Mouse (Mus musculus) mouse embryonic stem cell (cell line): ENCODE measurements around the gene Zc3h4.

Experiments used
- in situ Hi-C, 2 experiments: fragments of 300-500 bp; cut with MboI; formaldehyde crosslinking; loops; 1 replicate in 1 of 2; 3 replicates in 1 of 2; pipeline ENCODE4 v1.14.3; 2019 to 2020; ENCODE audit warnings: low sequenced_read_pairs in 2 of 2, low pct_unique_long_range_greater_than_20kb in 1 of 2, mixed read lengths in 1 of 2; ENCODE audit not compliant: unreplicated experiment in 1 of 2

Zc3h4 gene

DNA sequence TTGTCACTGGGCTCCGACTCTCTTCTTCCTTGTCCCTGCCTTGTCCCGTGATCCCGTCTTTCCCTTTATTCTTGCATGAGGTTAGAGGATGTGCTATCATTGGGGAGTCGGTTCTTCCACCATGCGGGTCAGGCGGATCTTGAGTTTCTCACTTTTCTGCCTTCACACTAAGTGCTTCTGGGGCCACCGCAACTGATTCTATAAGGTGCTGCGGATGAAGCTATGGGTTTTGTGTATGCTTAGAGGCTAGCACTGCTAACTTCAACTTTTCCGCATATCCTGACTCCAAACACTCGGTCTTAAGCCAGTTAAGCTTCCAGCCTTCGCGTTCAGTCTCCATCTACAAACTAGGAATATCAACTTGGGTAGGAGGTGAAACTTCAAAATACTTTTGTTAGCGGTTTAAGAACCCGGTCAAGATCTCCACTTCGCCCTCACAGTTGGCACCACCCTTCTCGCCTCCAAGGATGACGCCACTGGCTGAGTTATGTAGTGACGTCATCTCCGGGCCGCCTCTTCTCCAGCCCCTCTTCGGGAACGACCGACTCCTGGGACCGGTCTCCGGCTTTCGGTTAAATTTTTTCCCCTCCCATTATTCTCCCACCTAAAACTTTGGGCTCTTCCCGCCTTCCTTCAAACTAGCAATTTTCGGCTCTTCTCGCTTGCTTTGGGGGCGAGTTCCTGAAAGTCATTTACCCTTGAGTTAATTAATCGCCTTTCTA, 1.5 kb upstream of the Zc3h4 start:
- in situ Hi-C loops: no loop called here

DNA sequence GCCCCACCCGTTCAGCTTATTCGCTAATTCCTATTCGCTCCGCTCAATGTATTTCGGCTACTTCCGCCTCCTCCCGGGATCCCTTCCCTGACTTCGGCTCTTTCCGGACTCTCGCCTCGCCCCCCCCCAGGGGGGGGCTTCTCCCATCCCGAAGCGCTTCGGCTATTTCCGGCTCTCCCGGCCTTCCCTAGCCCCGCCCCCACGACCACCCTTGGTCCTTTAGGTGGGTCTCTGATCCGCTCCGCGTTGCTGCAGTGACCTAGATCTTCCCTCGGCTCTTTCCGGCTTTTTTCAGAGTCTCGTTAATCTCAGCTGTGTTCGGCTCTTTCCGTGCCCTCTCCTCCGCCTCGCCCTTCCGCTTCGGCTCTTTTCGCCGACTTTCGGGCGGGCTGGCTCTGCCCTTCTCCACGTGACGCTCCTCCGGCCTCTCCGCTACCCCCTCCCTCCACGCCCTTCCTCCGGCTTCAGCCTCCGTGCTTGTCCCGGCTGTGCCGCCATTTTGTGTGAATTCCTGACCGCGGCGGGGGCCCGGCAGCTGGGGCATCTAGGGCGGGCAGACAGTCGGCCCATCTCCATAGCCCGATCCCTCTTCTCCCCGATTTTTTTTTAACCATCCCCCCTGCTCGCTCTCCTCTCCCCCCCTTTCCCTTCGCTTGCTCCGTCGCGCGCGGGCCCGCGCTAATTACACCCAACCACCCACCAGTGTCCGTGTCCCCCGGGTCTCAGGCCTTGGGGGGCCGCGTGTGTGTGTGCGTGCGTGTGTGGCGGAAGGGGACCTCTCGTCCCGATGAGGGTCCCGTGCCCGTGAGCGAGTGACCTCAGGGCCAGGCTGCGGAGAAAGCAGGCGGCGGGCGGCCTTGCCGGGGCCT, 656 bp upstream of the Zc3h4 start:
- in situ Hi-C loops: no loop called here

DNA sequence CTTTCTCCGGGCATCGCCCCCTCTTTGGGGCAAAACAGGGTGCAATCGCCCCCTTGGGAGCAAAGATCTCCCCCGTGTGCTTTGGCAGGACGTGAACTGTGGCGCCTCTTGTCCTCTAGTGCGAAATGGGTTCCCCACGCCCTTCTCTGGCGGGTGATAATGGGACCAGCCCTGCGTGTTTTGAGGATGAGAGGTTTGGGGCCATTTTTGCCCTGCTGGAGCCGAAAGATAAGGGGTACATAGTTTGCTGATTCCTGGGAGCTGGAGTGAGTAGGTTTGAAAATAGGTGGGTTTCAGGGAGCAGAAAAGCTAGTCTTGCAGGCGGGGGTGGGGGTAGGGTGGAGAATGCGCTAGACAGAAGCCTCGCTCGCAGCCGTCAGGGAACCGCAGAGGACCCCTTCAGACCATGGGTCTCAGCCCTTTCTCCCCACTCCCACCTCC, 1.3 kb downstream of the Zc3h4 start:
- in situ Hi-C loops: no loop called here

DNA sequence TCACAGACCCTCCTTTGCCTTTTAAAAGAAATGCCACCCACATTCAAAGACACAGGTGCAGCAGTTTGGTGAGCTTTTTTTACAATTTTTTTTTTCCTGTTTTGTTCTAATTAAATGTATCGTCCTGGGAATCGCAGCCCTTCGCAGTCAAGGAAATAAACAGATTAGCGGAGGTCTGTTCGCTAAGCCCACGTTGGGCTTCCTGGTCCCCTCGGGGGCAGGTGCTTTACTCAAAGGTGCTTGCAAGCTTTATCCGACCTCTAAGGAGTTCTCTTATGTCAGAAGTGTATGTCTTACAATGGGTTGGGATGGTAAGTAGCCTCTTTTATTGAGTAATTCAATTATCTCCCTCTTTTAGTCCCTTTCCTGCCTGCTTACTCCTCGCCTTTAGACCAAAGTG, 1.7 kb downstream of the Zc3h4 start:
- in situ Hi-C loops: no loop called here

DNA sequence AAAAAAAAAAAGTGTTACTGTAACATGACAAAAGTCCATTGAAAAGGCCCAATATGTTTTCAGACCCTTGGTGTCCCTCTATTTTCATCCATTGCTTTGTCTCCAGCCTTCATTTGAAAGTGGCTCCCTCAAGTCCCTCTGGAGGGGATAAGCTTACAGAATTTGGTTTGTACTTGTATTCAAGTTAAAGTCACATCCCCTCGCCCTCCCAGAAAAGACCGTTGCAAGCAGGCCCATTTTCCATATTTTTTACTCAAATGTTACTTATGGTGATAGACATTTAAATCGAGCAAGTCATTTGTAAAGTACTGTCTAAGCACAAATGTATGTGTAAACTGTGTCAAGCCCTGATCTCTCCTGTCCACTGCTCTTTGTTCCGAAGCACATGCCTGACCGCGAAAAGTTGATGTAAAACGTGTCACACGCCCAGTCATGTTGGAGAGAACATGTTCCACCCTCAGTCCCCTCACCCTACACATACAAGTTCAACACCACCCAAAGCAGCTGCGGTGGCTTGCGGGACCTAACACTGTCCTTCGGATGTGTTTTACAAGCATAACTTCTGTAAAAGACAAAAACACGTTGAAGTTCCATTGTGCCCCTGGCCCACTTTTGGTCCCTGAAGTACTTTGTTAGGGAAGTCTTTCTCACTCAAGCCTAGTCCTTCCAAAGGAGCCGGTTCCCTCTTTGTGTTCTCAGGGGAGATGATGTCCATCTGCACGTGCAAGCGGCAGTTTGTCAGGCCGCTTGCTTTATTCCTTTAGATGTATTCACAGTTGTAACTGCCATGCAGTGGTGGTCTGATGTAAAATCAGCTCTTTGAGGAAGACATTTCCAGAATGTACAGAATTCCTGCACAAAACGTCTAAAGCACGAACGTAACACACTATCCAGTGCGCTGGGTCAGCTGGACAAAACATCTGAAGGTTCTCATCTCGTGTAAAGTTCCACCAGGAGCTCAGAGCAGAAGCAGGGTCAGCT, 2.5 kb downstream of the Zc3h4 start:
- in situ Hi-C loops: no loop called here

DNA sequence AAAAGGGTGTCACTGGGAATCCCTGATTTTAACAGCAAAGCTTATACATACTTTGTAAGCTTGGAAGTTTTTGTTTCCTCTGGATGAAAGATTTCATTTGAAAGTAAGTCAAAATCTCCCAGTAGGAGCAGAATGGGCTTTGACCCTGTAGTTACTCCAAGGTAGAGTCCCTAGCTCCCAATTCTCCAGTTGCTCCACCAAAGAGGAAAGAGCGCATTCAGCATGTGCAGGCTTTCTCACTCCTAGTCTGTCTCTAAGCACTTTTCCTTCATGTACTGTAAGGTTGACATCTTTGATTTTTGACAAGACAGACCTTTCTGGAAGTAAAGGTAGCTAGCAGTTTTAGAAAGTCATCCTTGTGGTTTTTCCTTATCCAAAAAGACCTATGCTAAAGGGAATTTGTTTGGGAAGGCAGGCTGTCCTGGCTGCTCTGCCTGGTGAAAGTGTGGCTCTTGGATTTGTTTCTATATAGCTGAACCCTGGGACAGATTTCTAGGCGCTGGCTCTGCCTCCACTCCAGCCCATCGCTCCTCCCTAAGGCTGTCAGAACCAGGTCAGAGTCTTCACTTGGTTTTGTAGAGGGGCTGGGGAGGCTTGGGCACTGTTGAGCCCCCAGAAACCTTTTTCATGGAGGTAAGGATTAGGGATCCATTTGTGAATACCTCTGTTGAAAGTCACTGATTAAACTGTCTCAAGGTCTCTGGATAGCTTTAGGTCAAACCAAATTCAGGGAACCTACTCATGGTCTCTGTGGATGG, 3.8 kb downstream of the Zc3h4 start:
- in situ Hi-C loops: loop anchor here in 1 of 2 experiments (5.0 kb wide), 1 partner anchor 53 kb away; no protein-coding TSS in a partner anchor

DNA sequence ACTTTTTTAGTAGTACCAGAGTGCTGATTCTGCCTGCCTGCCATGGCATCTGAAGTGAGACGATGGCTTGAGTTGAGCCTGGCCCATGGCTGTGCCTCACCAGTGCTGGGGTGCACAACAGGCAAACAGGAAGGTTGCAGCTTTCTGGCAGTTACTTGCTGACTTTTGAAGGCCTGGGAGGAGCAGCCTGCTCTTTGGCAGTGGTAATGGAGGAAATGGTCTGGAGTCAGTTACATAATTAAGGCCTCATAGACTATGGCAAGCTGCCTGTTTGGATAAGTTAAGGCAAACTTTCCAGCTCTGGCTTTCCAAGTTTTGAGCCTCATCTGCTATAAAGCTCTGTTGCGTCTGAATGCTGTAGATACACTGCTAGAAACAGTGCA, 4.4 kb downstream of the Zc3h4 start:
- in situ Hi-C loops: loop anchor here in 1 of 2 experiments (5.0 kb wide), 1 partner anchor 52 kb away; no protein-coding TSS in a partner anchor

DNA sequence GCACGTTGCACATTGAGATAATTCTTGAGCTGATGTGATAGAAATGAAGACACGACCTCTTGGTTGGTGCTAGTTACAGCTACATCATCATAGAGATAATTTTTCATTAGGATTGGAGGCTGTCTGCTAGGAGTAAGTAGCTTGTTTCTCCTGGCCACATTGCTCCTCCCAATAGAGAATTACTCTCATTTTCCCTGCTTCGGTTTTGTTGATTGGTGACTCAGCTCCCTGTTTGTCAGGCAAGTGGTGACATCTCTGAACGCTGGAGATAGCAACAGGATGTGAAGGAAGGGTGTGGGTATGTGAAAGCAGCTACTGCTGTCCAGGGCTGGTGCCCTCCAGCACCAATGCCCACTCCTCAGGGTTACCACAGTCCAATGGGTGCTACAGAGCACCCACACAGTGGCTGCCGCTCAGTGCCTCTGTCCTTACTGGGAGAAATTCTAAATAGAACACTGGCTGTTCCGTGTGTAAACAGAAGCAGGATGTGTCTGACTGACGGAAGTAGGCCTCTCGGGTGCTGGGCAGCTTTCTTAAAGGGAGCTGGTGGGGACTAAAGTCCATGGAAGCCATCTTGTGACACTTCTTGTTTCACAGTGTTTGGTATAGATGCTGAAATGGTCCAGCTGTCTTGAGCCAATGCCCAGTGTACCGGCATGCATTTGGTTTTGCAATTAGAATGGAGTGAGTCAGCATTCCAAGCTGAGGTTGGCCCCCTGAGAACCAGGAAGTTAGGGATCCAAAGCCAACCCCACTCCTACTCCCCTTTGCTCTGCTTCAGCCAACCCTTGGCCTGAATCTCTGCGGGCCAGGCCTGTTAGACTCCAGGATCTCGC, 5.0 kb downstream of the Zc3h4 start:
- in situ Hi-C loops: loop anchor here in 1 of 2 experiments (5.0 kb wide), 1 partner anchor 52 kb away; no protein-coding TSS in a partner anchor

DNA sequence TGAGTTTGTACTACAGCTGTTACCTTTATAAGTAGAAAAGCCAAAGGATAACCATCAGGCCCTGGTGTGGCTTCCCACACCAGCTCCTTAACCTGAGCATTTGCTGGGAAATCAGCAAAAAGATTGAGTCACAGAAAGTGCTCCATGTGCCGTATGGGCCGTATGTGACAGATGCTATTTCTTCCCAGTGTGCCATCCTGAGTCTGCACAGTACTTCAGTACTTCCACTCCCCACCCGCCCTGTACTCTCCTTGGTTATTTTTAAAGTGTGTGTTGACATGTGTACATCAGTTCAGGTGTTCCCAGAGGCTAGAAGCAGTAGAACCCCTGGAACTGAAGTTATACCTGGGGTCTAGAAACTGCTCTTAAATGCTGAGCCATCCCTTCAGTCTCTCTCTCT, 6.3 kb downstream of the Zc3h4 start:
- in situ Hi-C loops: loop anchor here in 1 of 2 experiments (5.0 kb wide), 1 partner anchor 50 kb away; no protein-coding TSS in a partner anchor

DNA sequence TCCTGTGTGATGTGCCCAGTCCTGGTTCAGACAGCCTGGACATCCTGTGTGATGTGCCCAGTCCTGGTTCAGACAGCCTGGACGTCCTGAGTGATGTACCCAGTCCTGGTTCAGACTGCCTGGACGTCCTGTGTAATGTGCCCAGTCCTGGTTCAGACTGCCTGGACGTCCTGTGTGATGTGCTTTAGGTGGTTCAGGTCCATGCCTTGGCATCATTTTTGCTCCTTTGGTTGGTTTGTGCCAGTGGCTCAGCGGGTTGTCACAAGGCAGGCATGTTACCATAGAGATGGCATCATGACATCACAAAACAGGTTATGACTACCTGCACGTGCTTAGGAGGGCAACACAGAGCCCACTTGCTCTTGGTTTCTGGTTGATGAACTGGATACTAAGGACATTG, 10.4 kb downstream of the Zc3h4 start:
- in situ Hi-C loops: no loop called here

DNA sequence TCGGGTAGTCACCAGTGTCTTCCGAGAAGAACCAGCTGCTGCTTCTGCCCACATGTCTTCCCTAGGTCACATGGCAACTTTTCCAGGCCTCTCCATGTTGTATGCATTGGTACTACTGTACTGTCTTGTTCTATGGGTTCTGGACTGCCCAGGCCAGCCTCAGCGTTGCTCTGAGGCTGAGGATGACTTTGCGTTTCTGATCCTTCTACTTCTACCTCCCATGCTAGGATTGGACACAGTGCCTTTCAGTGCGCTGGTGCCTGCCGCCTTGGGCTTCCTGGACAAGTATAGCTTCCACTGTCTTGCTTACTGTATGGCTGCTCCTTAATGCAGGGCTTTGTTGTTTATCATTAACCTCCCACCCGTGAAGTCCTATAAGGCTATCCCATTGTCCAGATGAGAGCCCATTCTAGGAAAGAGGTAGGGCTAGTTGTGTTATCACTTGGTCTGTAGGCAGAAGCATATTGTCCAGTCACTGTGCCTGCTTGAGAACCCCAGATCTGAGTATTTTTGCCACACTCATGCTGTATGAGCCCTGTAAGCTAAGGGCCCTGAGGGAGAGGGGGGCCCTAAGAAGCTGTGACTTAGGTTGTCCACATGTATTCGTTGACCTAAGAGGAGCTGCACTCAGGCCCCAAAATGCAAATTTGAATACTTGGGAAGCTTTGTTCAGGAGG, 11.6 kb downstream of the Zc3h4 start:
- in situ Hi-C loops: no loop called here

DNA sequence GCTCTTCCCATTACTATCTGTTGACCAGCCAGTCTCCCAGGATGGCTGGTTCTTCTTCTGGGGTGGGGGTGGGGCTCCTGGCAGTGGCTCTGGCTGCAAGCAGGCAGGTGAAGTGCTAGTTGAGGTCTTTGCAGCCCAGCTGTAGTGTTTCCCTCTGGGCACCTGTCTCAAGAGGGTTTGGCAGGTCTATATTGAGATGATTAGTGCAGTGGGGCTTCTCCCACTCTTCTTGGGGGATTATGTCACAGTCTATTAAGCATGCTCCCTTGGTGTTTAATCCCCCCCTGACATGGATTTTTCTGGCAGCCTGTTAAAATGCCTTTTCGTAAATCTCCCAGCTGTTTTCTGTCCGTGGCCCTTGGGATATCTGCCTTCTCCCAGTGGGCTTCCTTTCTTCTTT, 12.2 kb downstream of the Zc3h4 start:
- in situ Hi-C loops: no loop called here

DNA sequence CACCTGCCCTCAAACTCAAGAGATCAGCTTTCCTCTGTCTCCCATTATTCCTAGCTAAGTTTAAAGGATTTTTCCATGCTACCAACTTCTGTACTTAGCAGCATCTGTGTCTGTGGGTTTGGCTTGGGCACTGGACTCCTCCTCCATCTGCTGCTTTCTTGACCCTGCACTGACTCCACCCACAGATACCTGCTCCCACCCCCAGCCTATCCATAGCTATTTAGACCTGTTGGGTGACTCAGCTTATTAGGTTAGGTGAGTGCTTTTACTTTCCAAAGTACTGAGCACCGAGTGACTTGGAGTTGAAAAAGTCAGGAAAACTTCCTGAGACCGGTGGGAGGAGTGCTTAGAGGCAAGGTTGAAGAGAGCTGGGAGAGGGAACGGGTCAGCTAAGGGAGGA, 14.7 kb downstream of the Zc3h4 start:
- in situ Hi-C loops: no loop called here

DNA sequence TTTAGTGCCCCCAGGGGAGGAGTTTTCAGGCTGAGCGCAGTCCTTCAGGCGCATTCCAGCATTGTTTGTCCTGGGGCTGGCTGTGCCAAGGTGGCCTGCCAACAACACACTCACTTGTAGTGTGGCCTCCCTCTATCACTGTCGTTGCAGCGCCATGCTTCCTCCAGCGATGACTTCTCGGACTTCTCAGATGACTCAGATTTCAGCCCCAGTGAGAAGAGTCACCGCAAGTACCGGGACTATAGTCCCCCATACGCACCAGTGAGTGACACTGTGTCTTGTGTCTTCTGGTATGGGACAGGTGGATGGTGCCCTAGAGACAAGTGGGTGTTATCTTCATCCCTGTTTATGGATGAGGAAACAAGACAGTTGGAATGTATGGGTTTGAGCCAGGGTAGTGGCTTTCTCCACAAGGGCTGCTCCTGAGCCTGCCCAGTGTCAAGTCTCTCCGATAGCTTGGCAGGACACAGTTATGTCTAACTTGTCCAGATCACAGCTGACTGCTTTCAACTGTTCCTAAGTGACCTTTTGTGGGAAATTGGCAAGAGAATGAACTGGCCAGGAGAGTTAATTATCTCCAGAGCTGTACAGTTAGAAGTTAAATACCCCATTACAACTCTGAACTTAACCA, 16.5 kb downstream of the Zc3h4 start:
- in situ Hi-C loops: no loop called here

DNA sequence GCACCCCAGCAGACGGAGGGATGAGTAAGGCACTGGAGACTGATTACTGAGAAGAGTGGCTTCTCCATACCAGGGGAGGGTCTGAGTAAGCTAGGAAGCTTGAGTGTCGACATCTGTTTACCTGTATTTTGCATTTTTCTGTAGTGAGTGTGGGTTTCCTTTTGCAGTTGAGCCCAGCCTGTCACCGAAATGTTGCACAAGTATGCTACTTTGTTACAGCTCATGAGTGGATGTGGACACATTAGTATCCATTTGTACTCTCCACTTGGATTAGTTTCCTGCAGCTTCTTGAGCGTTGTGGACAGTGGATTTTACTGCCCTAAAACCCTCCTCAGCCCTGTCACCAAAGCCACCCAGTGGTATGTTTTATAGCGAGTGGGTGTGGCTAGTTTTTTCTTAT, 18.0 kb downstream of the Zc3h4 start:
- in situ Hi-C loops: no loop called here

DNA sequence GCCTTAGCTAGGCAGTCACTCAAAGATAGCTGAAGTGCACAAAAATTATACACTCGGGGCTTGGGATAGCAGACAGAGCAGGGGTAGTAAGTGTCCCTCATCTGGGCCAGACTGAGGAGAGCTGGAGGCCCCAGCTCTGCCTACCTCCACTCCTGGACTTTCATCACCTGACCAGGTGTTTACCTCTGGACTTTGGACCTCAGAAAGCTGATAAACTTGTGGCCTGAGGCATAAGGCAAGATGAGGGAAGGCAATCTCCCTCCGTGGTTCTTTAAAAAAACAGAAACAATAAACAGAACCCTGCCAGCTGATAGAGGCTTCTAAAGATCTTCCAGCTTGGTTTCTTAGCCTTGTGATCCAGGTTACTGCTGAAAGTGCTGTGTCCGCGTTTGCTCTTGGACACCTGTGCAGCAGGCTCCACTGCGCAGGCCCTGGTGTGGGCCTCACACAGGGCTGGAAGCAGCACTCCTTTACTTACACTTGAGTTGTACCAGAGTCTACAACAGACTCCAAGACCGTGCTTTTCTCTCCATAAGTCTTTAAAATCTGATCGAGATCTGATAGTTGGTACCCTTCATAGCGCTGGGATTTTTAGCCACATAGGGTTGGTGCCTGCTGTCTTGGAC, 19.9 kb downstream of the Zc3h4 start:
- in situ Hi-C loops: no loop called here
